Mouse (Mus musculus) central nervous system, embryonic 14 days (tissue): ENCODE data around the gene Slc7a12. TPM values are rescaled to one million over a fixed set of nuclear protein-coding genes. Genes with fewer than 3 reads are reported as not detected.

ENCODE experiments used
- polyA plus RNA-seq: library from polyadenylated mRNA; depleted of rRNA; stranded (reverse); fragments of >200 nt; gene quantifications from 2 replicates; pipeline ENCODE4 v1.2.3, GENCODE M21; 2012; rRNA removed

The Slc7a12 gene
- polyA plus RNA-seq = not detected in 2 replicates

GRCm38 (mm10) chr3:14480397-14480796 lies at the start of gene Slc7a12:
TSS of gene Slc7a12 (plus strand) at chr3:14480697.

Other genes with a start within 250 kb of the Slc7a12 start
- gene 1810022K09Rik, start 130.6 kb downstream of the Slc7a12 start, polyA plus RNA-seq = 195 and 244 TPM in 2 replicates
- 1.7 and 3.4 TPM in 2 replicates for gene Car13, start 161.0 kb downstream of the Slc7a12 start, polyA plus RNA-seq